Comparison of ENCODE assay signal across 8 mouse cellular contexts in genomic region chr3:127791056-127791483, GRCm38 (mm10). TPM values are rescaled to one million over a fixed set of nuclear protein-coding genes. Genes with fewer than 3 reads are reported as not detected.
A peak's percentile ranks its signal among the peaks of the same experiment; 100 is the strongest.
DNase-seq lines count a peak whose midpoint lies in the region; ATAC-seq and TF ChIP-seq lines count a peak whose summit lies in the region.

No protein-coding gene starts in this region.

- TF ChIP-seq CTCF in bone marrow macrophage, adult 2 months (IDR thresholded peaks at IDR 0.05; ENCODE audit: low read depth, low read length): no peak

- 0 out of 2 replicates have a peak, but pooled peaks have one; percentile 20 for TF ChIP-seq POLR2A in bone marrow macrophage, adult 2 months (IDR thresholded peaks at IDR 0.05; ENCODE audit: borderline replicate concordance, low read depth, low read length)

- peak overlapping the region; percentile 93 for H3K4me3 ChIP-seq in bone marrow macrophage, adult 2 months (ENCODE audit: insufficient read depth, low read length)
- H3K4me3 ChIP-seq in heart, embryonic 13.5 days: peak overlapping the region; percentile 77
- H3K4me3 ChIP-seq in limb, embryonic 11.5 days (ENCODE audit: low read depth, low read length): peak overlapping the region; percentile 57

- peak; percentile 19 for DNase-seq in adrenal gland, adult 2 months
- DNase-seq in adrenal gland, adult 8-10 months: no peak
- peak; percentile 52 for DNase-seq in limb, embryonic 11.5 days (ENCODE audit: low spot score)
- peak; percentile 53 for DNase-seq in neural tube, embryonic 10.5 days (ENCODE audit: extremely low spot score, low spot score)
- no peak for DNase-seq in gastrocnemius, postnatal 10 days

- peaks cover 24% of the 10 kb centered on the region for H3K4me1 ChIP-seq in bone marrow macrophage, adult 2 months (ENCODE audit: control insufficient read depth, insufficient read depth, low read length)
- H3K4me1 ChIP-seq in heart, embryonic 13.5 days: peaks cover 10% of the 10 kb centered on the region
- H3K4me1 ChIP-seq in limb, embryonic 11.5 days (ENCODE audit: control insufficient read depth, insufficient read depth, low read length): peaks cover 8% of the 10 kb centered on the region; the same call in 1 of the 2 replicates

- no peaks in the 10 kb centered on the region for H3K36me3 ChIP-seq in heart, embryonic 13.5 days
- H3K36me3 ChIP-seq in limb, embryonic 11.5 days (ENCODE audit: control insufficient read depth, insufficient read depth, low read length): no peaks in the 10 kb centered on the region

- peaks cover 37% of the 10 kb centered on the region for H3K27me3 ChIP-seq in heart, embryonic 13.5 days (replicated peaks)
- H3K27me3 ChIP-seq in limb, embryonic 11.5 days (ENCODE audit: control insufficient read depth, insufficient read depth, low read length): peaks cover 18% of the 10 kb centered on the region

- 0 out of 2 replicates have a peak, but pooled peaks cover 3% of the 10 kb centered on the region for H3K9me3 ChIP-seq in heart, embryonic 13.5 days
- H3K9me3 ChIP-seq in limb, embryonic 11.5 days (ENCODE audit: control insufficient read depth, low read length): no peaks in the 10 kb centered on the region

- 1% methylated on average over 15 of the region's 15 CpGs for WGBS in heart, embryonic 13.5 days
- under 1% methylated on average over 15 of the region's 15 CpGs for WGBS in limb, embryonic 11.5 days

- no peak for ATAC-seq in heart, embryonic 13.5 days (ENCODE audit: extremely low read depth, insufficient number of reproducible peaks, low FRiP score, low TSS enrichment)
- ATAC-seq in limb, embryonic 11.5 days (ENCODE audit: insufficient number of reproducible peaks, low FRiP score, low TSS enrichment, low read depth): no peak
- no peak for ATAC-seq in activated CD4-positive, CD25-positive, alpha-beta regulatory T cell, adult 4 months

- H3K4me2 ChIP-seq in heart, embryonic 13.5 days: peak overlapping the region; percentile 100
- H3K4me2 ChIP-seq in limb, embryonic 11.5 days (ENCODE audit: low read depth, severe bottlenecking): peak overlapping the region; percentile 90

- H3K9ac ChIP-seq in heart, embryonic 13.5 days: peak overlapping the region; percentile 86
- no peak overlapping the region for H3K9ac ChIP-seq in limb, embryonic 11.5 days (ENCODE audit: low read length)

- H3K27ac ChIP-seq in bone marrow macrophage, adult 2 months (ENCODE audit: insufficient read depth, low read depth, low read length): peak overlapping the region; percentile 95
- H3K27ac ChIP-seq in heart, embryonic 13.5 days (replicated peaks): no peak overlapping the region; the same call in 1 of the 2 replicates
- H3K27ac ChIP-seq in limb, embryonic 11.5 days (replicated peaks; ENCODE audit: low read depth, low read length): no peak overlapping the region

RNA-seq across cellular contexts. Expression of gene Tifa, which starts 1.5 kb away (rescaled TPM):
- total RNA-seq in adrenal gland, adult 2 months (2021): 1 to 10 TPM; 3.4 to 6.5 TPM
- polyA plus RNA-seq in adrenal gland, adult 2 months (2012; rRNA removed): 16.4 and 23.6 TPM in 2 replicates
- 10 to 100 TPM in 1 of 4 experiments, 1 to 10 TPM in 3; 5.7 to 10.9 (median 8.4) TPM for total RNA-seq in adrenal gland, adult 8-10 months (2022)
- polyA plus RNA-seq in bone marrow macrophage, adult 2 months (2012; ENCODE audit: insufficient read depth, insufficient read length, missing spikeins): 97.9 and 112 TPM in 2 replicates
- polyA plus RNA-seq in heart, embryonic 13.5 days (2015; fragmentation: Nextera tagmentation; extraction: Ambion mirVana): 3.0 and 3.3 TPM in 2 replicates
- 2.0 and 2.9 TPM in 2 replicates for polyA plus RNA-seq in limb, embryonic 11.5 days (2014; fragmentation: Nextera tagmentation; extraction: Ambion mirVana)
- polyA plus RNA-seq in activated CD4-positive, CD25-positive, alpha-beta regulatory T cell, adult 4 months (2017; shearing (Covaris generic)): under 1 TPM in 1 of 2 experiments, not detected in 1; 0.42 TPM
- total RNA-seq in gastrocnemius, postnatal 10 days (2021): 1 to 10 TPM; 1.7 to 2.7 TPM

RNA-seq across cellular contexts. Expression of gene Alpk1, which starts 10.7 kb away (rescaled TPM):
- 1 to 10 TPM; 6.8 to 9.2 TPM for total RNA-seq in adrenal gland, adult 2 months (2021)
- 0.75 and 1.2 TPM in 2 replicates for polyA plus RNA-seq in adrenal gland, adult 2 months (2012; rRNA removed)
- 10 to 100 TPM; 11.8 to 21.1 (median 15.1) TPM for total RNA-seq in adrenal gland, adult 8-10 months (2022)
- 29.9 and 35.4 TPM in 2 replicates for polyA plus RNA-seq in bone marrow macrophage, adult 2 months (2012; ENCODE audit: insufficient read depth, insufficient read length, missing spikeins)
- polyA plus RNA-seq in heart, embryonic 13.5 days (2015; fragmentation: Nextera tagmentation; extraction: Ambion mirVana): 1.0 and 1.2 TPM in 2 replicates
- polyA plus RNA-seq in limb, embryonic 11.5 days (2014; fragmentation: Nextera tagmentation; extraction: Ambion mirVana): 0.37 and 0.74 TPM in 2 replicates
- polyA plus RNA-seq in activated CD4-positive, CD25-positive, alpha-beta regulatory T cell, adult 4 months (2017; shearing (Covaris generic)): under 1 TPM; 0.19 to 0.51 TPM
- total RNA-seq in gastrocnemius, postnatal 10 days (2021): 1 to 10 TPM; 2.0 to 3.1 TPM

RNA-seq across cellular contexts. Expression of gene Ap1ar, which starts 46.3 kb away (rescaled TPM):
- total RNA-seq in adrenal gland, adult 2 months (2021): 10 to 100 TPM; 28.3 to 34.2 TPM
- 20.9 and 24.4 TPM in 2 replicates for polyA plus RNA-seq in adrenal gland, adult 2 months (2012; rRNA removed)
- total RNA-seq in adrenal gland, adult 8-10 months (2022): 10 to 100 TPM; 34.6 to 43.5 (median 42.4) TPM
- polyA plus RNA-seq in bone marrow macrophage, adult 2 months (2012; ENCODE audit: insufficient read depth, insufficient read length, missing spikeins): 28.0 and 28.4 TPM in 2 replicates
- 27.5 and 30.5 TPM in 2 replicates for polyA plus RNA-seq in heart, embryonic 13.5 days (2015; fragmentation: Nextera tagmentation; extraction: Ambion mirVana)
- 63.8 and 73.1 TPM in 2 replicates for polyA plus RNA-seq in limb, embryonic 11.5 days (2014; fragmentation: Nextera tagmentation; extraction: Ambion mirVana)
- 10 to 100 TPM; 15.4 to 25.2 TPM for polyA plus RNA-seq in activated CD4-positive, CD25-positive, alpha-beta regulatory T cell, adult 4 months (2017; shearing (Covaris generic))
- total RNA-seq in gastrocnemius, postnatal 10 days (2021): 10 to 100 TPM; 15.5 to 18.7 TPM

Comparison
In these comparisons a context has a peak if more than half of its experiments do, and no peak if none do; other contexts are left out.
1. DNase-seq: peak in adrenal gland, adult 2 months (single experiment), limb, embryonic 11.5 days (single experiment) and neural tube, embryonic 10.5 days (single experiment); none in adrenal gland, adult 8-10 months (single experiment) and gastrocnemius, postnatal 10 days (single experiment).
2. RNA of gene Alpk1, which starts 10.7 kb away (polyA plus RNA-seq): 29.9 to 35.4 TPM in bone marrow macrophage, adult 2 months; 0.75 to 1.2 TPM in adrenal gland, adult 2 months, 1.0 to 1.2 TPM in heart, embryonic 13.5 days, 0.19 to 0.51 TPM in activated CD4-positive, CD25-positive, alpha-beta regulatory T cell, adult 4 months and 0.37 to 0.74 TPM in limb, embryonic 11.5 days; every median in the first group is over 10 times any median in the second.
3. Peak in every context shown above with its lines, with median percentiles within 50 percentile points of each other: H3K4me3 ChIP-seq.